Mouse (Mus musculus) embryonic stem cell, embryonic (primary cell): Measurements from ENCODE around the gene Ercc1.

Source experiments
- CTCF ChIA-PET, 4 experiments: fragments of 300-600 bp in 2 of 4; fragments of 350-600 bp in 2 of 4; sonication (Branson Sonifier 250); formaldehyde crosslinking; loops; one replicate each; lab custom pipeline; 2022; ENCODE audit warnings: inconsistent platforms in 2 of 4; lab: Charles Lee
- POLR2A ChIA-PET, 4 experiments: fragments of 300-600 bp in 2 of 4; fragments of 350-600 bp in 2 of 4; sonication (Branson Sonifier 250); formaldehyde crosslinking; loops; one replicate each; lab custom pipeline; 2022; ENCODE audit warnings: antibody characterized with exemption in 4 of 4, inconsistent platforms in 1 of 4; lab: Charles Lee

Gene Ercc1

DNA sequence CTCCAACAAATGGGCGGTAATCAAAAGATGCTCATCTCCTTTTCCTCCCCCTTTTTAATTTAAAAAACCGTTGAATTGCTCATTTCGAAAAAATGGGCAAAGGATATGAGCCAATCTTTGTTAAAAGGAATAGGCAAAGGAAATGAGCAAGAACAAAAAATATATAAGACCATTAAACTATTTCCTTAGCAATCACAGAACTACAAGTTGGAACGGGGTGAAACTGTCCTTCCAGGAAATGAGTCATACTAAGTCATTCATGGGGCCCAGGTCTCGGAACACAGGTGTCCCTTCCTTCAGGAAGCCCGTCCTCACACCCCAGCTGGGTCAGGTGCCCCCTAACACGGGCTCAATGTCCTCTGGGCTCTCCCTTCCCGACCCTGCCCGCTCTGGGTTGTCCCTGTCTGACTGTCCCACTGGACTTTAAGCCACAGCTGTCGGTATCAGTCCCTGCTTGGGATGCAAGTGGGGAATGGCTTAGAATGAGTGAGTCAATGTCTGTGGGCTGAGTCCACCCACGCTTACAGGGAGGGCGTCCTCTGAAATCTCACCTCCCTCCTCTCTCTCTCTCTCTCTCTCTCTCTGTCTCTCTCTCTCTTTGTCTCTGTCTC is at the start of gene Ercc1:
Ercc1 (plus strand) TSS at position 542 of the 611 bp plus-strand sequence.
- POLR2A ChIA-PET: interaction anchor here (0.6 to 3.4 kb wide), 28 partner anchors 10 to 351 kb away, joined by 3 to 23 read pairs (median 6); partner anchors contain the start of genes Cd3eap (in 3 of the 4), Ppp1r13l (in 3 of the 4), Fosb (in 2 of the 4) and Ppm1n (in 1 of the 4)
- CTCF ChIA-PET: interaction anchor here (0.6 to 2.4 kb wide), 26 partner anchors 8 to 259 kb away, joined by 3 to 18 read pairs (median 3); partner anchors contain the start of genes Eml2 (in 1 of the 4) and Fosb (in 1 of the 4)

- ChIA-PET CTCF (interaction anchor here (0.5 to 2.0 kb wide), 47 partner anchors 8 to 338 kb away, joined by 3 to 23 read pairs (median 4); partner anchors contain the start of genes Cd3eap (in 1 of the 4), Ercc1 (in 1 of the 4) and Ppp1r13l (in 1 of the 4)), POLR2A (interaction anchor here in 2 of 4 experiments (0.6 to 3.2 kb wide), 16 partner anchors 9 to 266 kb away, joined by 3 to 17 read pairs (median 4); partner anchors contain the start of genes Cd3eap (in 1 of the 2), Eml2 (in 1 of the 2), Fosb (in 1 of the 2) and Ppp1r13l (in 1 of the 2))
Measured at GRCm38 (mm10) chr7:19295503-19296185, 48.9 kb upstream of the Ercc1 start.

DNA sequence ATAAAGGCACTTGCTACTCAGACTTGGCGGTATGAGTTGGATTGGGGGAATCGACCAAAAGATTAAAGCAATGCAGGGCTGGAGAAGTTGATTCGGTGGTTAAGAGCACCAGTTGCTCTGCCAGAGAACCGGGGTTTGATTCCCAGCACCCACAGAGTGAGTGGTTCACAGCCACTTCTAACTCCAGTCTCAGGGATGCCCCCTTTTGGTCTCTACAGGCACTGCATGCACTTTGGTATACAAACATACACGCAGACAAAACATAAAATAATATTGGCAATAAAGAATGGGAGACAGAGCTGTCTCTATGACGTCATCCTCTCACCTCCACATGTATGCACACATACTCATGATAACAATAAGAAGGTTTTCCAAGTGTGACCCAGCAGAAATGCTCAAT is 47.5 kb upstream of the Ercc1 start:
- POLR2A ChIA-PET: interaction anchor here in 2 of 4 experiments (0.7 to 1.1 kb wide), 3 partner anchors 8 to 57 kb away, joined by 3 to 4 read pairs (median 4); no protein-coding TSS in a partner anchor
- CTCF ChIA-PET: interaction anchor here in 3 of 4 experiments (0.6 to 1.5 kb wide), 9 partner anchors 10 to 269 kb away, joined by 3 to 5 read pairs (median 4); partner anchors contain the start of genes Ercc1 (in 1 of the 3) and Fosb (in 1 of the 3)

- CTCF ChIA-PET: interaction anchor here in 3 of 4 experiments (0.6 to 1.5 kb wide), 8 partner anchors 11 to 119 kb away, joined by 3 to 5 read pairs (median 4); partner anchors contain the start of genes Ercc1 (in 1 of the 3) and Fosb (in 1 of the 3)
- POLR2A ChIA-PET: interaction anchor here in 1 of 4 experiments (1.0 to 1.1 kb wide), 2 partner anchors 12 to 58 kb away, joined by 3 to 4 read pairs; no protein-coding TSS in a partner anchor
Measured at GRCm38 (mm10) chr7:19297794-19298193, 46.8 kb upstream of the Ercc1 start.

GRCm38 (mm10) chr7:19299194-19299593 is 45.4 kb upstream of the Ercc1 start:
- ChIA-PET CTCF (interaction anchor here (0.5 to 3.9 kb wide), 42 partner anchors 9 to 460 kb away, joined by 3 to 43 read pairs (median 3); partner anchors contain the start of genes Cd3eap (in 1 of the 4), Ercc1 (in 1 of the 4), Fbxo46 (in 1 of the 4) and Fosb (in 1 of the 4)), POLR2A (interaction anchor here in 3 of 4 experiments (0.6 to 2.2 kb wide), 8 partner anchors 9 to 135 kb away, joined by 3 to 13 read pairs (median 4); partner anchors contain the start of gene Fosb (in 2 of the 3))

DNA sequence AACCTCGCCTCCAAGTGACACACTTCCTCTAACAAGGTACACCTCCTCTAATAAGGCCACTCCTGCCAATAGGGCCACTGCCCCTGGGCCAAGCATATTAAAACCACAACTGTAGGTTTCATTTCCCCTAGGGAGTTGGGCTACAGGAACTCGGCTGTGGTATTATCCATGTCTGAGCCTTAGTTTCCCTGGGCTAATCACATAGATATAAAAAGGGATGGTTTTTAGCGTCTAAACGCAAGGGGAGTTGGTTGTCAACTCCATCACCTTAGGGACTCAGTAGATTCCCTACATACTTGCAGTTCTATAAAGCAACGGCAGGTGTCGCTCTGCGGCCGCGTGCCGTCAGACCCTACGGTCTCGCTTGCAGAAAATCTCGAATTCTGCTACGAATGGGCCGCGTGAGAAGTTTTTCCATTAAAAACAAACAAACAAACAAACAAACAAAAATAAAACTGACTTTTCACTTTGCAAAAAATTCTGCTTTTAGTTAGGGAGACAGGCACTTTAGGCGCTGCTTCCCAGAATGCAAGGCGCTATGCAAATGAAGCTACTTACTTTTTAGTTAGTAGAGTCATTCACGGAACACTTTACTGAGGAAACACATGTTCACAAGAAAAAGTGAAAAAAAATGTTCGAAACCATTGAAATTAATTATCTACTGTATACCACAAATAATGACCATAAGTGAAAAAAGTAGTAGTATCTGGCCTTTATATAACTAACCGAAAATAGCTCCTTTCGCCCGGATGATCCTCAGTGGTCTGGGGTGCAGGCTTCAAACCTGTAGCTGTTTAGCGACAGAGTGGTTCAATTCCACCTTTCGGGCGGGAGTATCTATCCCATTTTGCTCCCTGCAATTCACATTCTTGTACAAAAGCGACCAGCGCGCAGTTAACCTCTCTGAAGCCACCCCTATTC is 43.8 kb upstream of the Ercc1 start:
- POLR2A ChIA-PET: interaction anchor here in 3 of 4 experiments (0.6 to 2.6 kb wide), 30 partner anchors 9 to 282 kb away, joined by 3 to 14 read pairs (median 4); partner anchors contain the start of genes Ercc1 (in 3 of the 3), Fosb (in 3 of the 3), Cd3eap (in 1 of the 3) and Fbxo46 (in 1 of the 3)
- CTCF ChIA-PET: interaction anchor here (0.6 to 3.9 kb wide), 66 partner anchors 9 to 502 kb away, joined by 3 to 43 read pairs (median 4); partner anchors contain the start of genes Fosb (in 4 of the 4), Cd3eap (in 1 of the 4), Eml2 (in 1 of the 4) and Ercc1 (in 1 of the 4)

GRCm38 (mm10) chr7:19301461-19302263 is 42.9 kb upstream of the Ercc1 start:
- CTCF ChIA-PET: interaction anchor here (0.6 to 3.9 kb wide), 62 partner anchors 8 to 398 kb away, joined by 3 to 43 read pairs (median 4); partner anchors contain the start of genes Fosb (in 4 of the 4), Cd3eap (in 1 of the 4), Eml2 (in 1 of the 4) and Ercc1 (in 1 of the 4)
- POLR2A ChIA-PET: interaction anchor here (0.6 to 2.6 kb wide), 29 partner anchors 8 to 283 kb away, joined by 3 to 14 read pairs (median 4); partner anchors contain the start of genes Ercc1 (in 3 of the 4), Fosb (in 3 of the 4), Cd3eap (in 1 of the 4) and Fbxo46 (in 1 of the 4)

- POLR2A ChIA-PET: interaction anchor here (0.6 to 2.6 kb wide), 7 partner anchors 8 to 211 kb away, joined by 3 to 14 read pairs (median 4); partner anchors contain the start of genes Fbxo46 (in 1 of the 4) and Fosb (in 1 of the 4)
Measured at GRCm38 (mm10) chr7:19302264-19303045, 42.1 kb upstream of the Ercc1 start.

GRCm38 (mm10) chr7:19303046-19303305 is 41.6 kb upstream of the Ercc1 start:
- ChIA-PET CTCF (interaction anchor here in 2 of 4 experiments (0.6 to 0.8 kb wide), 4 partner anchors 96 to 139 kb away, joined by 3 to 5 read pairs (median 4); no protein-coding TSS in a partner anchor), POLR2A (interaction anchor here in 2 of 4 experiments (0.7 to 1.1 kb wide), 3 partner anchors 21 to 210 kb away, joined by 3 to 4 read pairs (median 3); no protein-coding TSS in a partner anchor)

More at GRCm38 (mm10) chr7:19302264-19303045, 42.1 kb upstream of the Ercc1 start:
- CTCF ChIA-PET: interaction anchor here in 2 of 4 experiments (0.7 to 3.9 kb wide), 6 partner anchors 19 to 138 kb away, joined by 3 to 36 read pairs (median 8); partner anchors contain the start of genes Cd3eap (in 1 of the 2), Ercc1 (in 1 of the 2) and Ppp1r13l (in 1 of the 2)

DNA sequence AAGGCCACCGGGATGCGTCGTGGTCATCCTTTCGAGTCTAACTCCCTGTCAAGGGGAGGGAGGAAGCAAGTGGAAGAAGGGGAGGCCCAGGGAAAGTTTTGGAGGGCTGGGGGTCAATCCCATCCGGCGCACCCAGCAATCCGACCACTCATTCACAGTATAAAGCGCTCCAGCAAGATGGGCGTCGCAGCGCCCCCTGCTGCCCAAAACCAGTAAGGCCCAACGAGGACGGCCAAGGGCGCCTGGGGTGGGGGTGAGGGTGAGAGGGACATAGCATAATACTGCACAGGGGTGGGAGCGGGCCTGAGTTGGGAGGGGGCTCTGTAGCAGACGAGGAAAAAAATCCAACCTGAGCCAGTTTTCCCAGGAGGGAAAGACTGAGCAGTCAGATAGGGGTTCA is 40.8 kb upstream of the Ercc1 start:
- ChIA-PET CTCF (interaction anchor here in 1 of 4 experiments (0.6 to 1.0 kb wide), 2 partner anchors 9 to 96 kb away, joined by 3 to 5 read pairs; no protein-coding TSS in a partner anchor), POLR2A (interaction anchor here in 2 of 4 experiments (0.9 to 1.7 kb wide), 3 partner anchors 17 to 75 kb away, joined by 3 to 6 read pairs (median 4); no protein-coding TSS in a partner anchor)

DNA sequence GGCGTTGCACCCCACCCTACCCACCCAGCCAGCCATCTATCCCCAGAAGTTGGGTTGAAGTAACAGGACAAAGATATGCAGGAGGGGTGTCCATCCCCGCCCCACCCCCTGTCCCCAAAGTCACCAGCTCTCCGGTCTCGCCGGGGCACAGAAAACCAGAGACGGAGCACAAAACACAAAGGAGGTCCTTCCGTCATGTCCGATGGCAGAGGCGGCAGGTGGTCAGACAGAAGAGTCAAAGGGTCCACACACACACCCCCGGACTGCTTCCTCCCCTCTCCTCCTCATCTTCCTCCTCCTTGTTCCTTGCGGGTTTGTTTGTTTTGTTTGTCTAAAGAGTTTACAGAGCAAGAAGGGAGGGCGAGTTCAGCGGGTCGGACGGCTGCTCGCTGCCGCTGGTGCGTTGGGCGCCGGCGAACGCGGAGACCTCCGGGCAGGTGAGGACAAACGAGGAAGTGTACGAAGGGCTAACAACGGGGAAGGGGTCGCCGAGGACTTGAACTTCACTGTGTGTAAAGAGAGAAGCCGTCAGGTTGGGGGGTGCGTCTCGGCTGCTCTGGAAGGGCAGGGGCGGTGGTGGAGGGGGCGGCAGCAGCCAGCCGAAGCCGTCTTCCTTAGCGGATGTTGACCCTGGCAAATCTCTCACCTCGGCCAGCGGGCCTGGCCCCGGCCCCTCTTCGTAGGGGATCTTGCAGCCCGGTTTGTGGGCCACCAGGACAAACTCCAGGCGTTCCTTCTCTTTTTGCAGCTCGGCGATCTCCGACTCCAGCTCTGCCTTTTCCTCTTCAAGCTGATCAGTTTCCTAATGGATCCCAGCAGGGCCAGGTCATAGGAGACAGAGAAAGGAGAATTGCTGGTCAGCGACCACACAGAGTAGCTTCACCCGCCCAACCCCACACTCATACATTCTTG is 39.8 kb upstream of the Ercc1 start:
- POLR2A ChIA-PET: interaction anchor here in 3 of 4 experiments (0.6 to 1.7 kb wide), 12 partner anchors 8 to 241 kb away, joined by 3 to 6 read pairs (median 3); no protein-coding TSS in a partner anchor
- CTCF ChIA-PET: interaction anchor here in 3 of 4 experiments (0.5 to 1.6 kb wide), 10 partner anchors 9 to 248 kb away, joined by 3 to 7 read pairs (median 4); no protein-coding TSS in a partner anchor

DNA sequence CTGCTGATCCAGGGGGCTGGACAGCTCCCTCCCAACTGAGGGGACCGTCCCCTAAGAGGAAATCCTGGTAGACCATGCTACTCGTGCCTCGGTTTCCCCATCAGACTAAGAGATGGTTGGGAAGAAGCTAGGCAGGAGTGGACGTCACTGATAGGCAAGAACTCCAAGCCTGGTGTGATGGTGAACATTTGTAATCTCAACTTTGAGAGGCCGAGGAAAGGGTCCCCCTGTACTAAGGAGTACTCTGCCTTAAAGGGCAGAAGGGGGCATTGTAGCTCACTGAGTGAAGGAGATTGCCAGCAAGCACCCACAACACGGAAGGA is 39.2 kb upstream of the Ercc1 start:
- POLR2A ChIA-PET: interaction anchor here in 3 of 4 experiments (0.6 to 1.7 kb wide), 10 partner anchors 9 to 96 kb away, joined by 3 to 6 read pairs (median 4); no protein-coding TSS in a partner anchor
- CTCF ChIA-PET: interaction anchor here (0.6 to 1.6 kb wide), 8 partner anchors 9 to 73 kb away, joined by 3 to 7 read pairs (median 3); no protein-coding TSS in a partner anchor
